9 mouse cellular contexts compared by ENCODE assay signal in genomic region chr5:112573916-112574315, GRCm38 (mm10). TPM values are rescaled to one million over a fixed set of nuclear protein-coding genes. Genes with fewer than 3 reads are reported as not detected.
DNase-seq lines count a peak whose midpoint lies in the region; ATAC-seq and TF ChIP-seq lines count a peak whose summit lies in the region.
"Had no signal": no experiment of that assay in that cellular context is flagged by ENCODE, and none has a peak within 500 bp of the region (broad histone marks: within the 10 kb centered on the region; RNA-seq: fewer than 3 reads in every experiment).

No protein-coding gene starts in this region.

- peak overlapping the region; percentile 82 for H3K4me2 ChIP-seq in midbrain, postnatal 0 days (ENCODE audit: low read depth, low read length, poor library complexity, severe bottlenecking)

- no peaks in the 10 kb centered on the region for H3K36me3 ChIP-seq in midbrain, postnatal 0 days (ENCODE audit: insufficient read depth, low read length)

- no peaks in the 10 kb centered on the region for H3K9me3 ChIP-seq in midbrain, postnatal 0 days (ENCODE audit: low read length)

- H3K27ac ChIP-seq in midbrain, postnatal 0 days (ENCODE audit: low read depth, low read length) = peak overlapping the region; percentile 26; the same call in 1 of the 2 replicates

- no peaks in the 10 kb centered on the region for H3K27me3 ChIP-seq in midbrain, postnatal 0 days (ENCODE audit: insufficient read depth, low read length)

- H3K4me3 ChIP-seq in midbrain, postnatal 0 days (ENCODE audit: low read depth, low read length) = peak overlapping the region; percentile 83
- H3K4me3 ChIP-seq: myocyte had no signal

- peak; percentile 99 for TF ChIP-seq CTCF in midbrain, postnatal 0 days (IDR thresholded peaks at IDR 0.05)

- H3K9ac ChIP-seq in midbrain, postnatal 0 days (replicated peaks; ENCODE audit: low read length, poor library complexity, severe bottlenecking) = peak overlapping the region; percentile 96

- 3% methylated on average over 8 of the region's 8 CpGs for WGBS in midbrain, postnatal 0 days

- peaks cover 17% of the 10 kb centered on the region; the same call in 1 of the 2 replicates for H3K4me1 ChIP-seq in midbrain, postnatal 0 days (ENCODE audit: insufficient read depth, low read length)

- ATAC-seq in granulocyte monocyte progenitor cell, adult 5-6 weeks (replicated peaks; ENCODE audit: poor library complexity, severe bottlenecking) = peak; percentile 46; the same call in 1 of the 2 replicates
- ATAC-seq in midbrain, postnatal 0 days (ENCODE audit: low FRiP score) = peak; percentile 74

- DNase-seq in gastrocnemius, postnatal 10 days = peak; percentile 50
- no peak for DNase-seq in gastrocnemius, adult 18-20 months (ENCODE audit: low spot score)
- peak; percentile 78 for DNase-seq in ES-CJ7 (ENCODE audit: low read depth, low spot score)
- DNase-seq in cerebellum, postnatal 36 days = peak; percentile 91 to 92
- DNase-seq in left cerebral cortex, adult 8-10 months (ENCODE audit: low spot score in 2 of 2) = peak; percentile 69 to 71
- DNase-seq in midbrain, postnatal 0 days (ENCODE audit: low spot score) = peak; percentile 90
- no peak for DNase-seq in adipocyte (ENCODE audit: low spot score)

RNA-seq across cellular contexts. Expression of gene Sez6l, which starts 3.1 kb away (rescaled TPM):
- total RNA-seq in gastrocnemius, postnatal 10 days (2021) = under 1 TPM; 0.42 to 0.72 TPM
- total RNA-seq in gastrocnemius, adult 18-20 months (2021) = under 1 TPM in 1 of 2 experiments, not detected in 1; 0.02 TPM
- not detected in 2 replicates for total RNA-seq in granulocyte monocyte progenitor cell, adult 5-6 weeks (2014; fragmentation: Nextera tagmentation)
- total RNA-seq in granulocyte monocyte progenitor cell, adult 5-6 weeks (2017) = not detected in 2 replicates
- total RNA-seq in left cerebral cortex, adult 8-10 months (2022) = 100 to 1,000 TPM; 133 to 138 (median 136) TPM
- total RNA-seq in midbrain, postnatal 0 days (2014; rRNA removed) = 101 and 115 TPM in 2 replicates
- 60.7 and 65.7 TPM in 2 replicates for polyA plus RNA-seq in midbrain, postnatal 0 days (2015; fragmentation: Nextera tagmentation; extraction: Ambion mirVana)
- polyA plus RNA-seq: myocyte had no signal

Comparison
In these comparisons a context has a peak if more than half of its experiments do, and no peak if none do; other contexts are left out.
1. DNase-seq: peak in gastrocnemius, postnatal 10 days (single experiment), ES-CJ7 (single experiment), cerebellum, postnatal 36 days (2 of 2), left cerebral cortex, adult 8-10 months (2 of 2) and midbrain, postnatal 0 days (single experiment); none in gastrocnemius, adult 18-20 months (single experiment) and adipocyte (single experiment).
2. RNA of gene Sez6l, which starts 3.1 kb away (total RNA-seq): 133 to 138 TPM in left cerebral cortex, adult 8-10 months and 101 to 115 TPM in midbrain, postnatal 0 days; 0.42 to 0.72 TPM in gastrocnemius, postnatal 10 days, 0.02 TPM in gastrocnemius, adult 18-20 months and not detected in granulocyte monocyte progenitor cell, adult 5-6 weeks; every median in the first group is over 10 times any median in the second.